In the genomic region with DNA sequence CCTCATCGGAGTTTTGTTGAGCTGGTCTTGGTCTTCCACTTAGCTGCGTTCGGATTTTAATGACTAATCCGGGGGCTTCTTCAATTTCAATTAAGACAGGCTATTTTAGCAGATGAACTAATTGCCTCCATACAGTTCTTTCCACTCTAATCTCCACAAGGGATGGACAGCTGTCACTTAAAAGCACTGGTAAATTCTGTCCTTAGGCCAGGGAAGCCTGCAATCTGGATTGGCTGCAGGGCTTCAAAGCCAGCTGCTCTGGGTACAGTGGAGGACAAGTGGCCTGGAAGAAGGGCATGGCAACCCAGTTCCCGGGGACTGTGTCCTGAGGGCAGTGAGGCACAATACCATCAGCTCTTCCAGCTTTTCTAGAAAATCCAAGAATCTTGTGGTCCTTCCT, we compare ENCODE assay signal across 10 mouse cellular contexts. TPM values are rescaled to one million over a fixed set of nuclear protein-coding genes. Genes with fewer than 3 reads are reported as not detected.
DNase-seq lines count a peak whose midpoint lies in the region; ATAC-seq and TF ChIP-seq lines count a peak whose summit lies in the region.
"Had no signal": no experiment of that assay in that cellular context is flagged by ENCODE, and none has a peak within 500 bp of the region (broad histone marks: within the 10 kb centered on the region; RNA-seq: fewer than 3 reads in every experiment).

No protein-coding gene starts in this region.

- peak overlapping the region; percentile 24; the same call in 1 of the 2 replicates for H3K27ac ChIP-seq in gastrocnemius, adult 2 months
- no peak overlapping the region for H3K27ac ChIP-seq in lung, embryonic 16.5 days (ENCODE audit: low read length)
- no peak overlapping the region for H3K27ac ChIP-seq in limb, embryonic 10.5 days
- H3K27ac ChIP-seq: liver, embryonic 15.5 days had no signal

- no peak for DNase-seq in gastrocnemius, adult 2 months
- no peak for DNase-seq in gastrocnemius, postnatal 25 days
- DNase-seq in lung, postnatal 4 days: no peak
- DNase-seq in limb, embryonic 10.5 days (ENCODE audit: low spot score): no peak
- peak; percentile 93 for DNase-seq in retina, postnatal 1 day
- no peak for DNase-seq in urinary bladder, adult 18-20 months (ENCODE audit: low spot score in 2 of 2)
- DNase-seq in ovary, postnatal 14 days (ENCODE audit: low spot score): no peak

- H3K9ac ChIP-seq in lung, embryonic 16.5 days (ENCODE audit: low read length): no peak overlapping the region
- H3K9ac ChIP-seq: liver, embryonic 15.5 days had no signal

- H3K4me2 ChIP-seq in lung, embryonic 16.5 days (ENCODE audit: low read depth, low read length): 0 out of 2 replicates have a peak overlapping the region, but pooled peaks have one; percentile 8
- H3K4me2 ChIP-seq: liver, embryonic 15.5 days had no signal

- peaks cover 2% of the 10 kb centered on the region; the same call in 1 of the 2 replicates for H3K4me1 ChIP-seq in lung, embryonic 16.5 days (replicated peaks; ENCODE audit: control insufficient read depth, insufficient read depth, low read length)
- peaks cover 3% of the 10 kb centered on the region; the same call in 1 of the 2 replicates for H3K4me1 ChIP-seq in limb, embryonic 10.5 days
- H3K4me1 ChIP-seq: liver, embryonic 15.5 days had no signal

- intact Hi-C loops in gastrocnemius, adult 2 months (cut with DNase I): loop anchor here (10.0 kb wide), 1 partner anchor 604 kb away; no protein-coding TSS in a partner anchor

- H3K27me3 ChIP-seq in lung, embryonic 16.5 days (ENCODE audit: control insufficient read depth, insufficient read depth, low read depth, low read length): no peaks in the 10 kb centered on the region
- no peaks in the 10 kb centered on the region for H3K27me3 ChIP-seq in limb, embryonic 10.5 days (ENCODE audit: low read depth, poor library complexity, severe bottlenecking)
- H3K27me3 ChIP-seq: liver, embryonic 15.5 days had no signal

- 21% methylated on average over 4 of the region's 5 CpGs for whole genome bisulfite sequencing in lung, embryonic 16.5 days
- 25% methylated on average over 4 of the region's 5 CpGs for WGBS in limb, embryonic 10.5 days

- no peaks in the 10 kb centered on the region for H3K36me3 ChIP-seq in lung, embryonic 16.5 days (ENCODE audit: control insufficient read depth, insufficient read depth, low read length)
- no peaks in the 10 kb centered on the region for H3K36me3 ChIP-seq in limb, embryonic 10.5 days
- H3K36me3 ChIP-seq: liver, embryonic 15.5 days had no signal

- no peaks in the 10 kb centered on the region for H3K9me3 ChIP-seq in lung, embryonic 16.5 days (ENCODE audit: control insufficient read depth, low read length)
- H3K9me3 ChIP-seq in limb, embryonic 10.5 days (replicated peaks): no peaks in the 10 kb centered on the region

- no peak for TF ChIP-seq CTCF in gastrocnemius, adult 2 months (IDR thresholded peaks at IDR 0.05)

- ATAC-seq in lung, embryonic 16.5 days (ENCODE audit: low read depth): no peak
- ATAC-seq: intestine, postnatal 0 days had no signal

- H3K4me3 ChIP-seq in gastrocnemius, adult 2 months: peak overlapping the region; percentile 49
- H3K4me3 ChIP-seq in lung, embryonic 16.5 days (ENCODE audit: low read length): no peak overlapping the region
- H3K4me3 ChIP-seq in limb, embryonic 10.5 days: peak overlapping the region; percentile 40
- H3K4me3 ChIP-seq: liver, embryonic 15.5 days had no signal

RNA-seq across cellular contexts. Expression of gene Tpt1, which starts 26.2 kb away (rescaled TPM):
- total RNA-seq in gastrocnemius, adult 2 months (2021): 1,000 to 10,000 TPM; 3,630 to 4,350 TPM
- total RNA-seq in gastrocnemius, postnatal 25 days (2021): 1,000 to 10,000 TPM; 2,961 to 2,964 TPM
- 979 and 987 TPM in 2 replicates for polyA plus RNA-seq in lung, embryonic 16.5 days (2015; fragmentation: Nextera tagmentation; extraction: Ambion mirVana)
- polyA plus RNA-seq in limb, embryonic 10.5 days (2016; fragmentation: Nextera tagmentation; extraction: Ambion mirVana): 830 and 926 TPM in 2 replicates
